Mouse (Mus musculus): Measurements from ENCODE around the gene Cmpk1. TPM values are rescaled to one million over a fixed set of nuclear protein-coding genes. Genes with fewer than 3 reads are reported as not detected.

The Cmpk1 gene
- polyA plus RNA-seq (2014; fragmentation: Nextera tagmentation; extraction: Ambion mirVana), result 134 and 150 TPM in 2 replicates

- Histone ChIP-seq H3K9me3 (ENCODE audit: control insufficient read depth, low read length) (no peaks in the 10 kb centered on the region), H3K4me2 (replicated peaks; ENCODE audit: low read depth, low read length) (peak within 1 kb of the TSS; percentile 44), H3K27ac (ENCODE audit: low read depth, low read length) (peak within 1 kb of the TSS; percentile 99), H3K4me3 (ENCODE audit: low read depth, low read length) (peak within 1 kb of the TSS; percentile 81), H3K36me3 (ENCODE audit: control insufficient read depth, insufficient read depth, low read length) (no peaks in the 10 kb centered on the region), H3K4me1 (replicated peaks; ENCODE audit: control insufficient read depth, insufficient read depth, low read length) (no peaks in the 10 kb centered on the region), H3K9ac (ENCODE audit: low read depth, low read length) (peak within 1 kb of the TSS; percentile 93), H3K27me3 (ENCODE audit: control insufficient read depth, insufficient read depth, low read length) (no peaks in the 10 kb centered on the region)
- ATAC-seq (ENCODE audit: low FRiP score), result peak; percentile 98
- WGBS, result 0% methylated on average over 82 of the region's 93 CpGs
- peak; percentile 92 for DNase-seq (ENCODE audit: low spot score)
Observed at GRCm38 (mm10) chr4:114986591-114987432, at the start of gene Cmpk1. Gene Cmpk1 (minus strand): TSS chr4:114987241.

- no peak overlapping the region for H3K4me3 ChIP-seq (ENCODE audit: low read depth, low read length)
- H3K36me3 ChIP-seq (ENCODE audit: control insufficient read depth, insufficient read depth, low read length), result no peaks in the 10 kb centered on the region
- 87% methylated on average over 6 of the region's 6 CpGs for WGBS
- DNase-seq (ENCODE audit: low spot score), result no peak
- H3K27me3 ChIP-seq (ENCODE audit: control insufficient read depth, insufficient read depth, low read length), result no peaks in the 10 kb centered on the region
- no peak overlapping the region for H3K27ac ChIP-seq (ENCODE audit: low read depth, low read length)
- no peak overlapping the region for H3K9ac ChIP-seq (ENCODE audit: low read depth, low read length)
- no peaks in the 10 kb centered on the region for H3K4me1 ChIP-seq (replicated peaks; ENCODE audit: control insufficient read depth, insufficient read depth, low read length)
- H3K4me2 ChIP-seq (replicated peaks; ENCODE audit: low read depth, low read length), result no peak overlapping the region
- H3K9me3 ChIP-seq (ENCODE audit: control insufficient read depth, low read length), result no peaks in the 10 kb centered on the region
- ATAC-seq (ENCODE audit: low FRiP score), result no peak
Observed at GRCm38 (mm10) chr4:115035043-115035442, 48.0 kb upstream of the Cmpk1 start.

DNA sequence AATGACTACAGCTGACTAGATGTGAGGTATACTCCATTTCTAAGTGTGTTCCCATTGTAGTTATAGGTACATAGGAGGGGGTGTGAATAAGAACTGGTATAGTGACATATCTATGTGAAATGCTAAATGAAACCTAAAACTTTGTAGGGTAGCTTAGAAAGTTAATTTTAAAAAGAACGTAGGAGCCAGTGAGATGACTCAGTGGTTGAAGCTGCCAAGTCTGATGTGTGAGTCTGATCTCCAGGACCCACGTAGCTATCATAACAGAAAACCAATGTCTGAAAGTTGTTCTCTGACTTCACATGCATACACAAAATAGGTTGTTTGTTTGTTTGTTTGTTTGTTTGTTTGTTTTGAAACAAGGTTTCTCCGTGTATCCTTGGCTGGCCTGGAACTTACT, 33.0 kb upstream of the Cmpk1 start:
- 96% methylated on average over 3 of the region's 3 CpGs for WGBS
- Histone ChIP-seq H3K27me3 (ENCODE audit: control insufficient read depth, insufficient read depth, low read length) (no peaks in the 10 kb centered on the region), H3K9me3 (ENCODE audit: control insufficient read depth, low read length) (no peaks in the 10 kb centered on the region), H3K4me2 (replicated peaks; ENCODE audit: low read depth, low read length) (no peak overlapping the region), H3K36me3 (ENCODE audit: control insufficient read depth, insufficient read depth, low read length) (0 out of 2 replicates have a peak, but pooled peaks cover 9% of the 10 kb centered on the region), H3K4me1 (replicated peaks; ENCODE audit: control insufficient read depth, insufficient read depth, low read length) (no peaks in the 10 kb centered on the region), H3K4me3 (ENCODE audit: low read depth, low read length) (no peak overlapping the region), H3K9ac (ENCODE audit: low read depth, low read length) (no peak overlapping the region), H3K27ac (ENCODE audit: low read depth, low read length) (no peak overlapping the region)
- ATAC-seq (ENCODE audit: low FRiP score), result no peak
- no peak for DNase-seq (ENCODE audit: low spot score)

- Histone ChIP-seq H3K4me3 (ENCODE audit: low read depth, low read length) (no peak overlapping the region), H3K9me3 (ENCODE audit: control insufficient read depth, low read length) (no peaks in the 10 kb centered on the region), H3K4me2 (replicated peaks; ENCODE audit: low read depth, low read length) (no peak overlapping the region), H3K27ac (ENCODE audit: low read depth, low read length) (no peak overlapping the region), H3K9ac (ENCODE audit: low read depth, low read length) (no peak overlapping the region), H3K27me3 (ENCODE audit: control insufficient read depth, insufficient read depth, low read length) (no peaks in the 10 kb centered on the region), H3K36me3 (ENCODE audit: control insufficient read depth, insufficient read depth, low read length) (0 out of 2 replicates have a peak, but pooled peaks cover 4% of the 10 kb centered on the region), H3K4me1 (replicated peaks; ENCODE audit: control insufficient read depth, insufficient read depth, low read length) (no peaks in the 10 kb centered on the region)
- no peak for DNase-seq (ENCODE audit: low spot score)
- no peak for ATAC-seq (ENCODE audit: low FRiP score)
- WGBS, result 89% methylated on average over 3 of the region's 3 CpGs
Observed at GRCm38 (mm10) chr4:115014276-115014675, 27.2 kb upstream of the Cmpk1 start.

- Histone ChIP-seq H3K4me2 (replicated peaks; ENCODE audit: low read depth, low read length) (peak overlapping the region; percentile 54), H3K9ac (ENCODE audit: low read depth, low read length) (peak overlapping the region; percentile 65), H3K4me1 (replicated peaks; ENCODE audit: control insufficient read depth, insufficient read depth, low read length) (no peaks in the 10 kb centered on the region; the same call in 1 of the 2 replicates), H3K27ac (ENCODE audit: low read depth, low read length) (no peak overlapping the region), H3K4me3 (ENCODE audit: low read depth, low read length) (peak overlapping the region; percentile 58), H3K9me3 (ENCODE audit: control insufficient read depth, low read length) (no peaks in the 10 kb centered on the region), H3K27me3 (ENCODE audit: control insufficient read depth, insufficient read depth, low read length) (no peaks in the 10 kb centered on the region), H3K36me3 (ENCODE audit: control insufficient read depth, insufficient read depth, low read length) (no peaks in the 10 kb centered on the region)
- ATAC-seq (ENCODE audit: low FRiP score) (peak; percentile 28), DNase-seq (ENCODE audit: low spot score) (peak; percentile 36)
- WGBS, result 2% methylated on average over 8 of the region's 8 CpGs
Observed at GRCm38 (mm10) chr4:115000429-115000795, 13.4 kb upstream of the Cmpk1 start.

GRCm38 (mm10) chr4:114999773-115000428, 12.9 kb upstream of the Cmpk1 start, which contains the start of gene Stil:
Gene Stil (plus strand): TSS chr4:115000159.
- under 1% methylated on average over 52 of the region's 52 CpGs for WGBS
- Histone ChIP-seq H3K9ac (ENCODE audit: low read depth, low read length) (peak within 1 kb of the TSS; percentile 74), H3K4me3 (ENCODE audit: low read depth, low read length) (peak within 1 kb of the TSS; percentile 58), H3K4me2 (replicated peaks; ENCODE audit: low read depth, low read length) (peak within 1 kb of the TSS; percentile 64), H3K27ac (ENCODE audit: low read depth, low read length) (peak within 1 kb of the TSS; percentile 91), H3K36me3 (ENCODE audit: control insufficient read depth, insufficient read depth, low read length) (no peaks in the 10 kb centered on the region), H3K27me3 (ENCODE audit: control insufficient read depth, insufficient read depth, low read length) (no peaks in the 10 kb centered on the region), H3K4me1 (replicated peaks; ENCODE audit: control insufficient read depth, insufficient read depth, low read length) (no peaks in the 10 kb centered on the region; the same call in 1 of the 2 replicates), H3K9me3 (ENCODE audit: control insufficient read depth, low read length) (no peaks in the 10 kb centered on the region)
- DNase-seq (ENCODE audit: low spot score), result peak; percentile 96
- ATAC-seq (ENCODE audit: low FRiP score), result peak; percentile 100

DNA sequence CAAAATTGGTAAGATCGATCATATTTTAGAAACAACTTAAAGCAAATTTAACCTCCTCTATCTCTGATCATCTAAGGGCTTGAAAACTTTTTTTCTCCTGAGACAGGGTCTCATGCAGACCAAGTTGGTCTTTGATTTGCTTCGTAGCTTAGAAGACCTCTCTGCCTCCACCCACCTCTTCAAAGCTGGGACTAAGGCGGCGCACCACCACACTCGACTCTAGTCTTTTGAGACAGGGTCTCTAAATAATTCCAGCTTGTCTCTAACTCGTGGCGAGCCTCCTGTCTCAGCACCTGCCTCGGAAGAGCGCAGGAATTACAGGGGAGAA, 12.4 kb upstream of the Cmpk1 start:
- peak; percentile 59 for ATAC-seq (ENCODE audit: low FRiP score)
- peak overlapping the region; percentile 74 for H3K9ac ChIP-seq (ENCODE audit: low read depth, low read length)

GRCm38 (mm10) chr4:114997051-114997450, 10.0 kb upstream of the Cmpk1 start:
- Histone ChIP-seq H3K4me1 (replicated peaks; ENCODE audit: control insufficient read depth, insufficient read depth, low read length) (no peaks in the 10 kb centered on the region; the same call in 1 of the 2 replicates), H3K4me3 (ENCODE audit: low read depth, low read length) (no peak overlapping the region), H3K9me3 (ENCODE audit: control insufficient read depth, low read length) (no peaks in the 10 kb centered on the region), H3K27me3 (ENCODE audit: control insufficient read depth, insufficient read depth, low read length) (no peaks in the 10 kb centered on the region), H3K4me2 (replicated peaks; ENCODE audit: low read depth, low read length) (no peak overlapping the region), H3K27ac (ENCODE audit: low read depth, low read length) (no peak overlapping the region), H3K9ac (ENCODE audit: low read depth, low read length) (no peak overlapping the region), H3K36me3 (ENCODE audit: control insufficient read depth, insufficient read depth, low read length) (no peaks in the 10 kb centered on the region)
- WGBS, result 51% methylated on average over 3 of the region's 3 CpGs
- ATAC-seq (ENCODE audit: low FRiP score), result no peak
- DNase-seq (ENCODE audit: low spot score), result peak; percentile 46

More for the DNA sequence above, 12.4 kb upstream of the Cmpk1 start:
- Histone ChIP-seq H3K27ac (ENCODE audit: low read depth, low read length) (peak overlapping the region; percentile 91), H3K4me2 (replicated peaks; ENCODE audit: low read depth, low read length) (peak overlapping the region; percentile 64), H3K27me3 (ENCODE audit: control insufficient read depth, insufficient read depth, low read length) (no peaks in the 10 kb centered on the region), H3K9me3 (ENCODE audit: control insufficient read depth, low read length) (no peaks in the 10 kb centered on the region), H3K4me1 (replicated peaks; ENCODE audit: control insufficient read depth, insufficient read depth, low read length) (no peaks in the 10 kb centered on the region; the same call in 1 of the 2 replicates), H3K36me3 (ENCODE audit: control insufficient read depth, insufficient read depth, low read length) (no peaks in the 10 kb centered on the region), H3K4me3 (ENCODE audit: low read depth, low read length) (peak overlapping the region; percentile 58)
- no peak for DNase-seq (ENCODE audit: low spot score)
- WGBS, result 11% methylated on average over 9 of the region's 9 CpGs
